Mouse (Mus musculus) lung, embryonic 14.5 days (tissue): ENCODE measurements at regions not wholly inside any gene's neighbourhood (a gene's known extent, or its start where the extent isn't known, plus 50 kb on each side); places are given as distances from the start of the nearest gene placed in this dataset.

Experiments used
- ATAC-seq: fragments of 200-750 bp; cut with Nextera tagmentation; 2 replicates; pipeline ENCODE4 v1.8.0; 2017; ENCODE audit warnings: mild to moderate bottlenecking, moderate TSS enrichment, moderate library complexity; ENCODE audit not compliant: insufficient read depth
- DNase-seq: peaks from one replicate; pipeline ENCODE4 v3.0.0-alpha.2; 2015
- H3K27ac ChIP-seq: fragments of 300-500 bp; sonication (generic); 2 replicates; pipeline ENCODE4 v1.5.1; 2014; ENCODE audit warnings: low read depth, mild to moderate bottlenecking, moderate library complexity
- H3K27me3 ChIP-seq: fragments of 300-500 bp; sonication (generic); 2 replicates; pipeline ENCODE4 v1.6.1; 2014; ENCODE audit warnings: low read length, control low read depth; ENCODE audit not compliant: insufficient read depth
- H3K36me3 ChIP-seq: fragments of 300-500 bp; sonication (generic); 2 replicates; pipeline ENCODE4 v1.6.1; 2014; ENCODE audit warnings: control low read depth; ENCODE audit not compliant: insufficient read depth
- H3K4me1 ChIP-seq: fragments of 300-500 bp; sonication (generic); 2 replicates; pipeline ENCODE4 v1.6.1; 2014; ENCODE audit warnings: antibody characterized with exemption, control low read depth; ENCODE audit not compliant: insufficient read depth
- H3K4me2 ChIP-seq: fragments of 300-500 bp; sonication (generic); 2 replicates; pipeline ENCODE4 v1.6.1; 2014; ENCODE audit warnings: mild to moderate bottlenecking
- H3K4me3 ChIP-seq: fragments of 300-500 bp; sonication (generic); 2 replicates; pipeline ENCODE4 v1.5.1; 2014; ENCODE audit warnings: low read depth, low read length
- H3K9ac ChIP-seq: fragments of 300-500 bp; sonication (generic); 2 replicates; pipeline ENCODE4 v1.6.1; 2014
- H3K9me3 ChIP-seq: fragments of 300-500 bp; sonication (generic); 2 replicates; pipeline ENCODE4 v1.6.1; 2016; ENCODE audit warnings: low read depth, low read length, control low read depth
- CTCF ChIP-seq: IDR thresholded peaks from 2 replicates; pipeline ENCODE4 v1.5.1; 2016; ENCODE audit warnings: antibody characterized with exemption, low read depth
- WGBS: fragments of 180-500 bp; shearing (Covaris S2); extraction: QIAGEN DNeasy Blood & Tissue Kit; methylation state at CpG from one replicate; pipeline ENCODE4 v1.1.7; 2014; 5-methylcytosine and 5-hydroxymethylcytosine counted together

DNA sequence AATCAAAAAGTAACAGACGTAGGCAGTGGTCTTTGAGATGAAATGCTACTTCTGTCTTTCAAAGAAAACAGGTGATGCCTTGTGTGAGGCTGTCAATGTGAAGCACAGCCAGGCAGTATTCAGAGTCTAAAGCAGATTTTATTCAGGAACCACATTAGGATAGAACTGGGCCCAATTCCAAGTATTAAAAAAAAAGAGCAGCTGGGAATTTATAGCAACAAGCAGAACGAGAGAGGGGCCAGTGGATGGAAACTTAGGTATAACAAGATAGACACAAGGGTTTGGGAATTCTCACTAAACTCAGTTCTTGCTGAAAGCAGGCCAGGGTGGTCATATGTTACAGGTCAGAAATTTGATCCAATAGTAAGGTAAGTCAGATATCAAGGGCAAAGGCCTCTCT is 72.6 kb downstream of the Rbmxl2 start:
- H3K27ac ChIP-seq = no peak overlapping the region
- H3K4me2 ChIP-seq = no peak overlapping the region
- TF ChIP-seq CTCF = no peak
- no peaks in the 10 kb centered on the region for H3K27me3 ChIP-seq
- 47% methylated on average over 2 of the region's 2 CpGs for WGBS
- no peaks in the 10 kb centered on the region for H3K36me3 ChIP-seq
- DNase-seq = peak; percentile 40
- H3K9me3 ChIP-seq = no peaks in the 10 kb centered on the region
- no peaks in the 10 kb centered on the region for H3K4me1 ChIP-seq
- no peak for ATAC-seq
- H3K9ac ChIP-seq = no peak overlapping the region
- no peak overlapping the region for H3K4me3 ChIP-seq
